30 mouse cellular contexts compared by ENCODE assay signal in genomic region chr14:77329791-77330190, GRCm38 (mm10).
"Had no signal": no experiment of that assay in that cellular context is flagged by ENCODE, and none has a peak within 500 bp of the region (broad histone marks: within the 10 kb centered on the region; RNA-seq: fewer than 3 reads in every experiment).

No protein-coding gene starts in this region.

- H3K4me3 ChIP-seq: heart, embryonic 12.5 days; heart, embryonic 13.5 days; heart, embryonic 15.5 days; hindbrain, embryonic 10.5 days; hindbrain, embryonic 12.5 days; hindbrain, embryonic 13.5 days; hindbrain, embryonic 15.5 days; intestine, embryonic 15.5 days; kidney, embryonic 15.5 days; layer of hippocampus, adult 2 months; left cerebral cortex, adult 2 months had no signal

- H3K27ac ChIP-seq: heart, embryonic 13.5 days; heart, embryonic 15.5 days; hindbrain, embryonic 10.5 days; hindbrain, embryonic 12.5 days; hindbrain, embryonic 13.5 days; hindbrain, embryonic 14.5 days; hindbrain, embryonic 15.5 days; hindbrain, postnatal 0 days; intestine, embryonic 15.5 days; kidney, embryonic 15.5 days; kidney, postnatal 0 days; left cerebral cortex, adult 2 months had no signal

- H3K4me2 ChIP-seq: heart, embryonic 11.5 days; heart, embryonic 12.5 days; heart, embryonic 13.5 days; heart, embryonic 15.5 days; hindbrain, embryonic 12.5 days; hindbrain, embryonic 13.5 days; hindbrain, embryonic 14.5 days; hindbrain, embryonic 15.5 days; intestine, embryonic 15.5 days; kidney, embryonic 15.5 days had no signal

- H3K27me3 ChIP-seq: heart, embryonic 12.5 days; heart, embryonic 13.5 days; heart, embryonic 15.5 days; hindbrain, embryonic 12.5 days; hindbrain, embryonic 13.5 days; hindbrain, embryonic 15.5 days; intestine, embryonic 15.5 days; kidney, embryonic 15.5 days had no signal

- H3K9me3 ChIP-seq: heart, embryonic 12.5 days; heart, embryonic 15.5 days; hindbrain, embryonic 13.5 days; hindbrain, embryonic 15.5 days; intestine, embryonic 15.5 days; kidney, embryonic 15.5 days had no signal

- DNase-seq: heart, postnatal 10 days; heart, postnatal 14 days; heart, postnatal 36 days; heart, postnatal 4 days; kidney, adult 11 months; kidney, adult 18-20 months; kidney, adult 8-10 months; kidney, adult 9 months; kidney, postnatal 10 days; kidney, postnatal 14 days; kidney, postnatal 25 days; kidney, postnatal 36 days; kidney, postnatal 4 days; layer of hippocampus, adult 9-11 months; layer of hippocampus, postnatal 36 days had no signal

- H3K4me1 ChIP-seq: heart, embryonic 12.5 days; heart, embryonic 13.5 days; heart, embryonic 15.5 days; hindbrain, embryonic 10.5 days; hindbrain, embryonic 12.5 days; hindbrain, embryonic 13.5 days; hindbrain, embryonic 15.5 days; intestine, embryonic 15.5 days; kidney, embryonic 15.5 days had no signal

- H3K36me3 ChIP-seq: heart, embryonic 12.5 days; heart, embryonic 13.5 days; heart, embryonic 15.5 days; hindbrain, embryonic 10.5 days; hindbrain, embryonic 12.5 days; hindbrain, embryonic 15.5 days; intestine, embryonic 15.5 days; kidney, embryonic 15.5 days had no signal
